Mouse (Mus musculus) midbrain, embryonic 11.5 days (tissue): ENCODE measurements around the gene P2ry1. TPM values are rescaled to one million over a fixed set of nuclear protein-coding genes. Genes with fewer than 3 reads are reported as not detected.

ENCODE experiments used
- ATAC-seq: fragments of 200-750 bp; cut with Nextera tagmentation; 2 replicates; pipeline ENCODE4 v1.8.0; 2017; ENCODE audit warnings: moderate TSS enrichment, moderate library complexity; ENCODE audit not compliant: low FRiP score
- DNase-seq: peaks from one replicate; pipeline ENCODE4 v3.0.0; 2015; ENCODE audit warnings: low spot score; ENCODE audit errors: missing footprints
- H3K27ac ChIP-seq: fragments of 300-500 bp; sonication (generic); 2 replicates; pipeline ENCODE4 v1.5.1; 2014; ENCODE audit warnings: low read depth, low read length
- H3K27me3 ChIP-seq: fragments of 300-500 bp; sonication (generic); 2 replicates; pipeline ENCODE4 v1.6.1; 2014; ENCODE audit warnings: mild to moderate bottlenecking, low read length, moderate library complexity, mixed read lengths; ENCODE audit not compliant: control insufficient read depth, insufficient read depth
- H3K36me3 ChIP-seq: fragments of 300-500 bp; sonication (generic); 2 replicates; pipeline ENCODE4 v1.6.1; 2014; ENCODE audit warnings: mild to moderate bottlenecking, low read length, moderate library complexity, mixed read lengths; ENCODE audit not compliant: control insufficient read depth, insufficient read depth
- H3K4me1 ChIP-seq: fragments of 300-500 bp; sonication (generic); 2 replicates; pipeline ENCODE4 v1.6.1; 2014; ENCODE audit warnings: low read length; ENCODE audit not compliant: control insufficient read depth, insufficient read depth
- H3K4me2 ChIP-seq: fragments of 300-500 bp; sonication (generic); 2 replicates; pipeline ENCODE4 v1.6.1; 2014; ENCODE audit warnings: mild to moderate bottlenecking, moderate library complexity
- H3K4me3 ChIP-seq: fragments of 300-500 bp; sonication (generic); 2 replicates; pipeline ENCODE4 v1.5.1; 2014; ENCODE audit warnings: low read depth, low read length
- H3K9ac ChIP-seq: fragments of 300-500 bp; sonication (generic); 2 replicates; pipeline ENCODE4 v1.6.1; 2014; ENCODE audit warnings: low read length
- H3K9me3 ChIP-seq: fragments of 300-500 bp; sonication (generic); 2 replicates; pipeline ENCODE4 v1.6.1; 2016; ENCODE audit warnings: low read length; ENCODE audit not compliant: control insufficient read depth
- WGBS: fragments of 180-500 bp; shearing (Covaris S2); extraction: QIAGEN DNeasy Blood & Tissue Kit; methylation state at CpG from one replicate; pipeline ENCODE4 v1.1.7; 2014; 5-methylcytosine and 5-hydroxymethylcytosine counted together
- polyA plus RNA-seq: library from polyadenylated mRNA; unstranded; fragments of >200 nt; fragmentation: Nextera tagmentation; extraction: Ambion mirVana; gene quantifications from 2 replicates; pipeline ENCODE4 v1.2.1, GENCODE M21; 2014

Gene P2ry1
- polyA plus RNA-seq, 1 experiment from 2014 or later: 5.1 TPM

DNA sequence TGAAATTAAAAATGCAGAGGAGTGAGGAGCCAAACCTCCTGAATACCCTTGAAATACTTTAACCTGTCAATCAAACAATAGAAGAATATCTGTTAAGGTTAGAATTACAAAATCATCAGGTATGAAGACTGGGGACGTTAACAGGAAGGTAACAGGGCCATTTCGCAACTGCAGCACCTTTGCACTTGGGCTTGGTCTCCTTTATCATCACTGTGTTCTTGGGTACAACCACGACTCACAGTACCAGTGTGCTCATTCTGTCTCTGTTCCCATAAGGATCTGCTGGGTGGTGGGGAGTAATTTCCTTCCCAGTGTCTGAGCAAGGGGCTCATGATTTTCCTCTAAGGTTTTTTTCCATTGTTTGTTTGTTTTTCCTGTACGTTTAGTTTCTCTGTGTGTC lies 1.8 kb upstream of the P2ry1 start:
- ATAC-seq: no peak
- Histone ChIP-seq H3K4me3 (no peak overlapping the region), H3K27ac (no peak overlapping the region), H3K9ac (no peak overlapping the region), H3K4me1 (0 out of 2 replicates have a peak, but pooled peaks cover 2% of the 10 kb centered on the region), H3K27me3 (peaks cover 12% of the 10 kb centered on the region), H3K36me3 (no peaks in the 10 kb centered on the region), H3K4me2 (no peak overlapping the region), H3K9me3 (no peaks in the 10 kb centered on the region)
- 76% methylated on average over 4 of the region's 4 CpGs for WGBS
- DNase-seq: no peak

GRCm38 (mm10) chr3:61001852-61002586 lies 576 bp upstream of the P2ry1 start:
- DNase-seq: no peak
- Histone ChIP-seq H3K9me3 (no peaks in the 10 kb centered on the region), H3K27ac (no peak overlapping the region), H3K9ac (peak overlapping the region; percentile 71), H3K4me1 (0 out of 2 replicates have a peak, but pooled peaks cover 2% of the 10 kb centered on the region), H3K4me2 (peak overlapping the region; percentile 96), H3K4me3 (peak overlapping the region; percentile 63), H3K36me3 (no peaks in the 10 kb centered on the region), H3K27me3 (peaks cover 12% of the 10 kb centered on the region)
- WGBS: 3% methylated on average over 20 of the region's 20 CpGs
- ATAC-seq: no peak; the same call in 1 of the 2 replicates

DNA sequence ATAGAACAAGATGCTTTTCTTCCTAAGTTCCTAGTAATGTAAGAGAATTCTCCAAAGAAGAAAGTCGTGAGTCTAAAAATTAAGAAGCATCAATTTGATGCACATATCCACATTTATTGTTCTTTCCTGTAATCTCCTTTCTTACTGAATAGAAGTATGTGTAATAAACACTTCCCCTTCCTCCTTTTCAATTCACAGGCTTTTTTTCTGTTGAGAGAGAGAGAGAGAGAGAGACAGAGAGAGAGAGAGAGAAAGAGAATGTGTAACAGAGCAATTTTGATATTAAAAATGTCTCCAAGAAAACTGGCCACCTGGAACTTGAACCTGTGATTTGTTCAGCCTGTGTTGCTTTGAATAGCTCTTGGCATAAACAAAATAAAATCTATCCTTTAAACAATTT lies 2.0 kb downstream of the P2ry1 start:
- H3K9ac ChIP-seq: no peak overlapping the region
- WGBS: 82% methylated on average over 1 of the region's 1 CpGs
- 0 out of 2 replicates have a peak, but pooled peaks cover 2% of the 10 kb centered on the region for H3K4me1 ChIP-seq
- no peak overlapping the region for H3K27ac ChIP-seq
- no peaks in the 10 kb centered on the region for H3K36me3 ChIP-seq
- no peak for ATAC-seq
- no peaks in the 10 kb centered on the region for H3K9me3 ChIP-seq
- H3K4me2 ChIP-seq: no peak overlapping the region
- H3K27me3 ChIP-seq: peaks cover 12% of the 10 kb centered on the region
- DNase-seq: no peak
- no peak overlapping the region for H3K4me3 ChIP-seq

DNA sequence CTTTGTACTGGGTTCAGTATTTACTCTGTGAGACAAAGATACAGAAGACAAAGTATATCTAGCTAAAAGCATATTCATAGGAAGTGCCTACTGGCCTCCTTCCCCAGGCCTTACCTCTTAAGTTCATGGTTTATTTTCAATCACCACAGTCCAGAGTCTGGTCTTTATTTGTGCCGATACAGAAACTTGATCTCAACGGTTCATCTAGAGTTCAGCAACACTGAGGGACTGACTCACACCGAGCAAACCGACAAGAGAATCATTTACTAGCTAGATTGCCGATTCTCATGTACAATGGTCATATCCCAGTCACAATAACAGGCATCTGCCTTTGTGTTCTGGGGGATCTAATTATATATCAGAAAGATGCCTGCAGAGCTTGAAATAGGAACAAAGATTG lies 9.1 kb downstream of the P2ry1 start:
- DNase-seq: no peak
- H3K4me1 ChIP-seq: no peaks in the 10 kb centered on the region
- no peak overlapping the region for H3K27ac ChIP-seq
- no peak for ATAC-seq
- WGBS: 78% methylated on average over 5 of the region's 5 CpGs
- H3K36me3 ChIP-seq: no peaks in the 10 kb centered on the region
- no peak overlapping the region for H3K9ac ChIP-seq
- no peaks in the 10 kb centered on the region for H3K27me3 ChIP-seq
- H3K4me3 ChIP-seq: no peak overlapping the region
- no peak overlapping the region for H3K4me2 ChIP-seq
- H3K9me3 ChIP-seq: no peaks in the 10 kb centered on the region

GRCm38 (mm10) chr3:61012550-61012949 lies 10.0 kb downstream of the P2ry1 start:
- no peak for ATAC-seq
- no peaks in the 10 kb centered on the region for H3K4me1 ChIP-seq
- no peaks in the 10 kb centered on the region for H3K36me3 ChIP-seq
- no peak overlapping the region for H3K9ac ChIP-seq
- no peak overlapping the region for H3K4me2 ChIP-seq
- H3K9me3 ChIP-seq: no peaks in the 10 kb centered on the region
- no peak overlapping the region for H3K4me3 ChIP-seq
- H3K27ac ChIP-seq: no peak overlapping the region
- no peak for DNase-seq
- H3K27me3 ChIP-seq: no peaks in the 10 kb centered on the region

DNA sequence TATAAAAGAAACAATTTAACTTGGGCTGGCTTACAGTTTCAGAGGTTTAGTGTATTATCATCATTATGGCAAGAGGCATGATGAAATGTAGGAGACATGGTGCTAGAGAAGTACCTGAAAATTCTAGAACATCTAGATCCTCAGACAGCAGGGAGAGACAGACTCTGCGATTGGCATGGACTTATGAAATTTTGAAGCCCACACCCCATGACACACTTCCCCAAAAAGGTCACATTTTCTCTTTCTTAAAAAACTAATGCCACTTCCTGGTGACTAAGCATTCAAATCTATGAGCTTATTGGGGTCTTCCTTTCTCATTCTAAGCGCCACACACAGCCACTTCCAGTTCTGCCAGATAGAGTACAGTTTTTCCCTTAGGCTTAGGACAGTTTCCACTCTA lies 14.1 kb downstream of the P2ry1 start:
- Histone ChIP-seq H3K27me3 (no peaks in the 10 kb centered on the region), H3K4me2 (no peak overlapping the region), H3K4me1 (no peaks in the 10 kb centered on the region), H3K9me3 (no peaks in the 10 kb centered on the region), H3K36me3 (no peaks in the 10 kb centered on the region), H3K27ac (no peak overlapping the region), H3K4me3 (no peak overlapping the region), H3K9ac (no peak overlapping the region)
- 93% methylated on average over 2 of the region's 2 CpGs for WGBS
- DNase-seq (no peak), ATAC-seq (no peak)

DNA sequence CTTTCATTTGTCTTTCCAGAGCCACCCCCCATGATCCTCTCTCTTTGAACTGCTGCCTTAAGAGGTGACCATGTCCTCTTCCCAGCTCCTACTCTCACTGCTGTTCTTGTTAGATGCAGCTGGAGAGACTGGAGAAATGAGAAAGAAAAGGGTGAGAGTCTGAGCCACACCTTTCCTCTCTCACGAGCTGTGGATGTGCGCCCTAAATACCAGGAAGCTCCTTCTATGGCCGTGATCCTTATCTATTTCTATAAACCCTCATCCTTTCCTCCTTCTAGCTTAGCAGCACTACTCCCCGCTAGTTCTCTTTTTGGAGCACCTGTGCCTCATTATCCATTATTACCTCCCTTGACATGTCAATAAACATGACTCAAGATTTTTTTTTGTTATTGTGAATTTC lies 29.5 kb downstream of the P2ry1 start:
- no peak for DNase-seq
- no peak overlapping the region for H3K4me3 ChIP-seq
- ATAC-seq: no peak
- H3K9ac ChIP-seq: no peak overlapping the region
- H3K27ac ChIP-seq: no peak overlapping the region
- H3K9me3 ChIP-seq: no peaks in the 10 kb centered on the region
- H3K27me3 ChIP-seq: no peaks in the 10 kb centered on the region
- H3K4me1 ChIP-seq: no peaks in the 10 kb centered on the region
- H3K4me2 ChIP-seq: no peak overlapping the region
- no peaks in the 10 kb centered on the region for H3K36me3 ChIP-seq
- 85% methylated on average over 4 of the region's 4 CpGs for WGBS

DNA sequence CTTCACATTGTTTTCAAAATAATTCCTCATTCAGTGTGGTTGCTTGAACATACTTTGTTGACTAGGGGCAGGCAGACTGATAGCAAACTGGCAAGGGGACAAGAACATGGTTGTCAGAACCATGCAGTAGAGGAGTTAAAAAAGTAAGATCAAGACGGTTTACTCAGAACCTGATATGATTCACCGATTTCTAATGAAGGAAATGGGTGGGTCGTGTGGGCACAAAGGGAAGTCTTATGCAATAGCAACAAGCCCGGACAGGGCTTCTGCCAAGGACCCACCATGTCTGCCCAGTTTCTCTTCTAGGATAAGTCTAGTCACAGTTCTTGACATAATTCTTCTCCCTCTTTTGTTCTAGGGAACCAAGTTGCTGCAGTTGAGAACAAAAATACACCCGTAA lies 33.0 kb downstream of the P2ry1 start:
- Histone ChIP-seq H3K27me3 (no peaks in the 10 kb centered on the region), H3K27ac (no peak overlapping the region), H3K4me3 (no peak overlapping the region), H3K36me3 (no peaks in the 10 kb centered on the region), H3K9ac (no peak overlapping the region), H3K4me2 (no peak overlapping the region), H3K9me3 (no peaks in the 10 kb centered on the region), H3K4me1 (no peaks in the 10 kb centered on the region)
- no peak for DNase-seq
- 85% methylated on average over 5 of the region's 5 CpGs for WGBS
- ATAC-seq: no peak

DNA sequence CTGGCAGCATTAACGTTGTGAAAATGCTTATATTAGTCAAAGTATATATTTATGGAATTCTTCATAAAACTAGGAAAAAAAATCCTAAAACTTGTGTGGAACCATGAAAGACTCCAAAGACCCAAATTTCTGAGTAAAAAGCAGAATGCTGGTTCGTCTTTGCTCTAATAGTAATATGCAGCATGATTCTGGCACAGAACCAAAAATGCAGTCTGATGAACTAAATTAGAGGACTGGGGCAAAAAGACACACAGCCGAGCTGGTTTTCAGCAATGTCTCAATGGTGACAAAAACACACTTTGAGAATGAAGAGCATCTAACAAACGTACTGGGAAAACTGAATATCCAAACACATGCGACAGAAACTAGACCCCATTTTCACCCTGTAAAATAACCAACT lies 37.3 kb downstream of the P2ry1 start:
- WGBS: 83% methylated on average over 5 of the region's 5 CpGs
- Histone ChIP-seq H3K4me3 (no peak overlapping the region), H3K4me1 (no peaks in the 10 kb centered on the region), H3K36me3 (no peaks in the 10 kb centered on the region), H3K4me2 (no peak overlapping the region), H3K27me3 (no peaks in the 10 kb centered on the region), H3K9me3 (no peaks in the 10 kb centered on the region), H3K27ac (no peak overlapping the region), H3K9ac (no peak overlapping the region)
- no peak for DNase-seq
- ATAC-seq: no peak
